Mouse (Mus musculus): Measurements from ENCODE around the gene Hdac1.
"Not testable (repeated sequence)": the region's sequence is repeated elsewhere in the genome, so short reads cannot be mapped to it uniquely, and the experiment has no call there.

Gene Hdac1

DNA sequence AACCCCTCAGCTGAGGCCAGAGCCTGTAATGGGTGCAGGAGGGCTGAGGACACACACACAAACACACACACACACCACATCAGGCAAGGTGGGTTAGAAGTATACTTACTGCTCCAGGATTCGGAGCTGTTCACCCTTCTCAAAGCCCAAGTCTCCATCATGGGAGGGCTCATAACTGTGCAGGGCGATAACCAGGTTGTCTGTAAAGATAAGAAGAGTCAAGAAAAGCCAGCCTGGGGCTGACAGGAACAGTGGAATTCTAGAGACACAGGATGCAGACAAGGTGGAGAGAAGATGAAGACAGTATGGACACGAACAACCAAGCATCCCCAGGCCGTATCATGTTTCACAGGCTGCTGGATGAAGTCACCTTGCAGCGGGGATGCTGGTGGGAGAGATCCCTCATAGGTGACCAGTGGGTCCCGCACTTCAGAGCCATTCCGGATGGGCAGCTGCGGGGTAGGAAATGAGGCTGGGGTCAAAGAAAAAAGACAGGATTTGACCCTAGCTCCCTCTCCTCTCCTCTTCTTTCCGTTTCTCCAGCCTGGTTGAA, 14.8 kb upstream of the Hdac1 start:
- no peak for DNase-seq

DNA sequence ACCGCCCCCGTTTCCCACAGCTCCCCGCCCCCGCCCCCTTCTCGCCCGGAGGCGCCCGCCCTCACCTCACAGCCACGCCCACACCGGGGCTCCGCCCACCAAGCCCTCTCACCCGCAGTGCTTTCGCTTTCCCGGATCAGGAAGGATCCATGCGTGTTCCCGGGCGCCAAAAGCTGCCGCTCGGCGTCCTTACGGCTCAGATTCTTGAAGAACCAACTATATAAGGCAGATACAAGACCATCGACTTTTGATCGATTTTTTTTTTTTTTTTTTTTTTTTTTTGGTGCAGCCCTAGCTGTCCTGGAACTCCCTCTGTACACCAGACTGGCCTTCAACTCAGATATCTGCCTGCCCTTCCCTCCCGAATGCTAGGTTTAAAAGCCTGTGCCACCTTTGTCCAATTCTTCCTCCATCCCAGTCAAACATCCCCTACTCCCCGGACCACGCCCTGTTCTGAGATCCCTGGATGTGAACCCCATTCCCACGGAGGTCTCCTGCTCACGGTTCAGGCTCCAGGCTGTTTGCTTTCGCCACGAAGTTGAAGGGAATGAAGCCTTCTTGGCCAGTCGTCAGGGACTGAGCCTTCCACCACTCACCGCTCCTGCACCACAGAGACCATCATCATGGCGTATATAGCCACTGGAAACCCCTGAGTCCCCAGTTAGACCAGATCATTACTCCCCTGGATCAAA, 14.2 kb upstream of the Hdac1 start:
- DNase-seq, result peak; percentile 82

DNA sequence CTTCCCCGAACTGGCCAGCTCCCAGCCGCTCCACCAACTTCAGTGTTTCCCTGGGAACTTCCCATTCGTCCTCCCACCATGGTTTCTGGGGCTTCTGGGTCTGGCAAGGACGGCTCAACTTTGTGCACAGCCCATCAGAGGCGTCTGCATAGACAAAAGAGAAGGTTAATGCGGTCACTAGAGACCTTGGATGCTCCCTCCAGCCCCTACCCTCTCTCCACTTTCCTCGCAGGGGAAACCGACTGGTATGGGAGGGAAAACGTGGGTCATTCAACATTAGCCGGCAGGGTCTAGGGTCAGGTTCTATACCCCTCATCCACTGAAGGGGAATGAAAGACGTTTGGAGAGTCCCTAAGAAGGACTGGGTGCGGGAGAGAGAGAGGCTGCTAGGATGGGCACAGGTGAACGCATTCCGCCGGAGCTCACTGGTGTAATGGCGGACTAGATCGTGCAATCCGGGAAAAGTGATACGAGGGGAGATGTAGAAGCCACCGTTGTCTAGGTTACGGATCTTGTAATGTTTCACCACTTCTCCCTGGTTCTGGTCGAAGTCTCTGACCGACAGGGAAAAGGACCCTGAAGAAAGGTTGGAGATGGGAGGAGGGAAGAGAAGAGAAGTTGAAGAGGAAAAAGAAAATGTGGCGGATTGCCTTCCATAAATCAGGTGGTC, 13.5 kb upstream of the Hdac1 start:
- DNase-seq, result no peak

DNA sequence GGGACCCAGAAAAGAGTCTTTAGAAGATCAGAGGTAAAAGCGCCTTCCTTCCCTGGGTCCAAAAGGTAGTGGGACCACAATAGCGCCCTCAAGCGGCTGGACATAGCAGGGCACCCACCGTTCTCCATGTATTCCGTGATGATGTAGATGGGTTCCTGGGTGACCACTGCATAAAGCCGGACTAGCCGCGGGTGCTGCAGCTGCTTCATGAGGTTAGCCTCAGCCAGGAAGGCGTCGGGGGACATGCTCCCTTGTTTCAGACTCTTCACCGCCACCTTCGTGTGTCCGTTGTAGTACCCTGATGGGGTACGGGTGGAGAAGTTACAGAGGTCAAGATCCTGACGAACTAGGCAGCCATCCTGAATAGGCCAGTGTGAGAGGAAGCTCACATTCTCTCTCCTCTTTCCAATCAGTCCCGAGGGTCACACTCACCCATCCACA, 12.9 kb upstream of the Hdac1 start:
- peak; percentile 47 for DNase-seq

DNA sequence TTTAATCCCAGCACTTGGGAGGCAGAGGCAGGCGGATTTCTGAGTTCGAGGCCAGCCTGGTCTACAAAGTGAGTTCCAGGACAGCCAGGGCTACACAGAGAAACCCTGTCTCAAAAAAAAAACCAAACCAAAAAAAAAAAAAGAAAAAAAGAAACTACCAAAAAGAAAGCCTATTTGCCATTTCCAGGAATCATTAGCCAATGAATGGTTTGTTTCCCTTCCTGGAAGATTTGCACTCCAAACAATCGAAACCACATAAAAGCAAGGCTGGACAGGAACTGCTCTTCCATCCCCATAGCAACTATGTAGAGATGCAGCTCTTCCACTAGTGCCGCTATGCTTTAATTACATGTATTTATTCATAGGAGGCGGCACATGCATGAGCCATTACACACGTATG, 12.0 kb upstream of the Hdac1 start:
- not testable (repeated sequence) for DNase-seq

DNA sequence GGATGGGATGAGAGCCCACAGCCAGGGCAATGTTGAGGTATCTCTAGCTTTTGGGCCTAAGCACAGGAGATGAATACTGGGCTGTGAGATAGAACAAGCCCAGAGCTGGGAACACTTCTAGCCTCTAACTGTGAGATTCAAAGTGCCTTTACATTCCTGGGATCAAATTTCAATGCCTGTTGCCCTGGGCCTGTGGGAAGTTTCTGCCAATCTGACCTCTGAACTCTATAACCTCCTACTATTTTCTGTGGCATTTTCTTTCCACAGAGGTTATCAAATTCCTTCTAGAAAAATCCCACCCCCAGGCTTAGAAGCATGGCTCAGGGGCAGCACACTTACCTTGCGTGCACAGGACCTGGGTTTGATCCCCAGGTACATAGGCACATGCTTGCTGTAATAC, 7.8 kb upstream of the Hdac1 start:
- no peak for DNase-seq

DNA sequence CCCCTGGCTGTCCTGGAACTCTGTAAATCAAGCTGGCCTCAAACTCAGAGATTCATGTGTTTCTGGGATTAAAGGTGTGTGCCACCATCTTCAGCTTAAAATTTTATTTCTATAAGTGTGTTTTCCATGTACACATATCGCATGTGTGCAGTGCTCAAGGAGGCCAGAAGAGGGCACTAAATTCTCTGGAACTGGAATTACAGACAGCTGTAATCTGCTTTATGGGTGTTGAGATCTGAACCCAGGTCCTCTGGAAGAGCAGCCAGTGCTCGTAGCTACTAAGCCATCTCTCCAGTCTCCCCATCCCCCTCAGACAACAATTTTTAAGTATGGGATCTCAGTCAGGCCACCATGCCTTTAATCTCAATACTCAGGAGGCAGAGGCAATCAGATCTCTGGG, 6.8 kb upstream of the Hdac1 start:
- peak; percentile 12 for DNase-seq

DNA sequence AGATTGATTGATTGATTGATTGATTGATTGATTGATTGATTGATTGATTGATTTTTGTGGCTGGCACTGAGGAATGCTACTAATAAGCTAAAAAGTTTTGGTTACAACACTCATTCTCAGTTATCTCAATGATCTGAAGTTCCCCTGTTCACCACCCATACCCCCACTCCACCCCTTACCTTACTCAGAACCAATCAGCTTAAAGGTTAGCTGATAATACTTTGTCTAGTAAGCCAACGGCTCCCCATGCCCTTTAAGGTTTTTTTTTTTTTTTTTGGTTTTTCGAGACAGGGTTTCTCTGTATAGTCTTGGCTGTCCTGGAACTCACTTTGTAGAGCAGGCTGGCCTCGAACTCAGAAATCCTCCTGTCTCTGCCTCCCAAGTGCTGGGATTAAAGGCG, 5.1 kb upstream of the Hdac1 start:
- DNase-seq, result not testable (repeated sequence)

DNA sequence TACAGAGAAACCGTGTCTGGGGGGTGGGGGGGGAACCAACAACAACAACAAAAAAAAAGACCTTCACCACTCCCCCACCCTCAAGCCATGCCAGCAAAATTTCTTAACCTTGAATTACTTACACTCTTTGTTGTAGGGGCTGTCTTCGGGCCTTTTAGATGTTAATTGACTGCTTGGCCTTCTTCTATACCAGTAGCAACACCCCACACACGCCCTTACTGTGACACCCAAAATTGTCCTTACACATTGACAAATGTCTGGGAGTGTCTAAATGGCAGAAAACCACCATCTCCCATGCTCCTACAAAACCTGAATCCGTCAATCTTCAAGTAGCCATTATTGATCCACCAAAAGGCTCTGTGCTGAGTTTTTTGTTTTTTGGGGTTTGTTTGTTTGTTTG, 1.6 kb upstream of the Hdac1 start:
- no peak for DNase-seq

DNA sequence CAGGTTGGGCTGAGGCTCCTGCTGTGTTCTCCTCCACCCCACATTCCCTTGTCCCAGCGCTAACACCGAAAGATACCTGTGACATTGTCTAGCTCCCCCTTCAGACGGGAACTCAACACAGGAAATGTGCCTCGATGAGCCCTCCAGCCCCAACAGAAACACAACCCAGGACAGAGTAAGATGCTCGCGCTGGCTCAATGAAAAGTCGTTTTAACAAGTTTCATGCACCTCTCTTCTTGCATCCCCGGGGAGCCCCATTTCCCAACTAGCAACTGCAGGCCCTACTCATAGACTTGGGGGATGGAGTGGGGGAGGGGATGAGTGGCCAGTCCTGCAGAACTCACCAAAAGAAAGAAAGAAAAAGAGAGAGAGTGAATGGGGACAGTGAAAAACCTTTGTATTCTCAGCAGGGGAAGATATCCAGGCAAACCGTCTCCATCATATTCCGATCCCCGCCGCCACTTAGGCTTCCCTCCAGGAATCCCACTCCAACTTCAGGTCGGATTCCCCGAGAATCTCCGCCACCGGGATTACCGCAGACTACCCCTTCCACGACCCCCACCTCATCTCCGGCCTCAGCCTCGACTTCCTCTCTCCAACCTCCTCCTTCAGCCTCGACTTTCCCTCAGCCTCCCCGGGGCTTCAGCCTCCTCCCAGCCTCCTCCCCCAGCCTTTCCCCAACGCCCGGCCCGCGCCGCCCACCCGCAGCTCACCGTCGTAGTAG, 483 bp downstream of the Hdac1 start:
- peak; percentile 16 for DNase-seq

DNA sequence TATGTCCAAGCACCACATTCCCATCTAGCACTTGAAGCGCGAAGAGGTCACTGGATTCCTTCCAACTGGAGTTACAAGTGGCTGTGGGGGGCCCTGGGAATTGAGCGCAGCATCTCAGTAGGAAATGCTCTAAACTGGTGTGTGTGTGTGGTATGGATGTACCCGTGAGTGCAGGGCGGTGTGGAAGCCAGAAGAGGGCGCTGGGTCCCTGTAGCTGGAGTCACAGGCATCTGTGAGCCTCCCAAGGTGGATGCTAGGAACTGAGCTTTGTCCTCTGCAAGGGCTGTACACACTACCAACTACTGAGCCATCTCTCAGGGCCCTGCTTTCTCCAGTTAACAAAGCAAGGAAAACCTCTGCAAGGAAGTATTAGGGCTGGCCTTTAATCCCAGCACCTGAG, 2.5 kb downstream of the Hdac1 start:
- no peak for DNase-seq

DNA sequence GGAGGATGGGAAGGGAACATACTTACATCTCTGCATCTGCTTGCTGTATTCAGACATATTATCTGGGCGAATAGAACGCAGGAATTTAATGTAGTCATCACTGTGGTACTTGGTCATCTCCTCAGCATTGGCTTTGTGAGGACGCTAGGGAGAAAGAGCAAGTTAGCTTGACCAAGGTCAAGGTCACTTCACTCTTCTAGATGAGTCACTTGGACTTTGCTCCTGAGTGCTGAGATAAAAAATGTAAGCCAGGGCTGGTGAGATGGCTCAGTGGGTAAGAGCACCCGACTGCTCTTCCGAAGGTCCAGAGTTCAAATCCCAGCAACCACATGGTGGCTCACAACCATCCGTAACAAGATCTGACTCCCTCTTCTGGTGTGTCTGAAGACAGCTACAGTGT, 13.6 kb downstream of the Hdac1 start:
- DNase-seq, result not testable (repeated sequence)

DNA sequence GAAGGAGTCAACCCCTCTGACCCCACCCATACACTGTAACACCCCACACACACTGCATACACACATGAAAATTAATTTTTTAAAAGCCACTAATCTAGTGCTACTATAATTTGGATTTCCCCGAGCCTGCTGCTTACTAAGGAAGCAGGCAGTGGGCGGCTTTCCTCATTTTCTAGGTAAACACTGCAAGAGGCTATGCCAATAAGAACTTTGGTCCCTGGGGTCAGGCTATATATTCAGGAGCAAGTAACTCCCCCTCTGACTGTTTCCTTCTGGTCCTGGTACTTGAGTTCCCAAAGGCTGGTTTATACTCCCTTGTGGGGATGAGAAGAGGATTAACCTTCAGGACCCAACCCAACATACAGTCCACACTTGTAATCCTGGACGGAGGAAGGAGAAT, 16.6 kb downstream of the Hdac1 start:
- DNase-seq, result no peak

DNA sequence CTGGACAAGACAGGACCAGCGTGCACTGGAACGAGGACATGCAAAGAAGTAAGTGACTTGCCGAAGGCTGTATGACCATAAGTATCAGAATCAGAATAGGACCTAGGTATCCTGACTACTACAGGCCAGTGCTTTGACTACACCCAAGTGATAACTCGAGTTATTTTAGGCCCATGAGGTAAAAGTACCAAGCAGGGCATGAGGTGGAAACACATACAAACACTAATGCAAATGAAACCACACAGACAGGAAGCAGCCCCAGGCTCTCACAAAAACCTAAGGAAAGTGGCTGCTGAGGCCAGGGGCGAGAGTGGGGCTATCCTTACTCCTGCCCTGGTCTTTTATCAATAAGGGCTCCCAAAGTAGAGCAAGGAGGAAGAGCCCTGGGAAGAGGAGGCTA, 17.2 kb downstream of the Hdac1 start:
- no peak for DNase-seq

DNA sequence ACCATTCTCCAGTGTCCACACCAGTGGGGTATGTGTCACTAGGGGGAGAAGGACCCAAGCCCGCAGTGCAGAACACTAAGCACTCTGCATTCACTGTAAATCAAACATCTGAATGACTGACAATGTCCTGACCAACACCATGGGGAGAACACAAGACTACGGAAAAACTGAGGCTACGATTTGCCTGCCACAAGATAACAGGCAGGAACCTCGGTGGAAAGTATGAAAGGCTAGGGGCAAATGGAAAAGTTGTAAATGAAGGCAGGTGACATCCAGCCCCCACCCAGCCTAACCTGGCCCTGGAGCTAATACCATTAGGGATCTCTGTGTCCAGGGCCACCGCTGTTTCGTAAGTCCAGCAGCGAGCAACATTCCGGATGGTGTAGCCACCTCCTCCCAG, 24.0 kb downstream of the Hdac1 start:
- no peak for DNase-seq

DNA sequence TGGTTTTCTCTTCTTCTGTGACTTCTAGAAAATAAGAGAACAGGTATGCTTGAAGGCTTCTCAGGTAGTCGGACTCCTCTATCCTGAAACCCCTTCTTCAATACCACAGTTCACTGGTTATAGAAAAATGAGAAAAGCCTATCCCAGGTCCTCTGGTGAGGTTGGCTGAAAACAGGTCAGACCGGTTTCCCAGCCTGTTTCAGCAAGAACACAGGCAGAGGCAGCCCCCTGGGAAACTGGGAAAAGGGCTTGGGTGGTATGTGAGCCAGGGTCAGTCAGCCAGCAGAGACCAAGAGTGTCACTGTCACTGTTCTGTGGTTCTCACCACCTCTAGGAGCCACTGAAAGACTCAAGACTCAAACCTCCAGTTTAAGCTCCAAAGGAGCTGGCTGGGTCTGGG, 25.6 kb downstream of the Hdac1 start:
- DNase-seq, result peak; percentile 60

DNA sequence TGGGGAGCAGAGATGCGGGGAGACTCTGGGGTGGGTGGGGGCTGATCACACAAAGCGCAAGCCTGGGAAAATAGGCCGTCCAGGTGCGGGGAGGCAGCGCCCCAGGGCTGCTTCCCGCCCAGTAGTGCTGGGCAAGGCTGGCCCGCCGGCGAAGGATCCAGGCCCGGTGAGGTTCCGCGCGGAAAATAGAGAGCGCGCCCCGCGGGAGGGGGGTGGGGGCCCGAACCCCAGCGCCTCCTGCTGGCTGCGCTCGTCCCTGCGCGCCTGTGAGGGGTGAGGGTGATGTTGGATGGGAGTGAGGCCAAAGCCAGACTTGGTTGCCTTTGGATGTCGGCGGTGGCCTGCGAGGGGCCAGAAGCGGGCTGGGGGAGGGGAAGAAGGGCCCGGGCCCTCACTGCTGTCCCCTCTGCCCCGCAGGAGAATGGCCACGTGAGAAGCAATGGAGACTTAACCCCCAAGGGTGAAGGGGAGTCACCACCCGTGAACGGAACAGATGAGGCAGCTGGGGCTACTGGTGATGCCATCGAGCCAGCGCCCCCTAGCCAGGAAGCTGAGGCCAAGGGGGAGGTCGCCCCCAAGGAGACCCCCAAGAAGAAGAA, 28.1 kb downstream of the Hdac1 start:
- no peak for DNase-seq

DNA sequence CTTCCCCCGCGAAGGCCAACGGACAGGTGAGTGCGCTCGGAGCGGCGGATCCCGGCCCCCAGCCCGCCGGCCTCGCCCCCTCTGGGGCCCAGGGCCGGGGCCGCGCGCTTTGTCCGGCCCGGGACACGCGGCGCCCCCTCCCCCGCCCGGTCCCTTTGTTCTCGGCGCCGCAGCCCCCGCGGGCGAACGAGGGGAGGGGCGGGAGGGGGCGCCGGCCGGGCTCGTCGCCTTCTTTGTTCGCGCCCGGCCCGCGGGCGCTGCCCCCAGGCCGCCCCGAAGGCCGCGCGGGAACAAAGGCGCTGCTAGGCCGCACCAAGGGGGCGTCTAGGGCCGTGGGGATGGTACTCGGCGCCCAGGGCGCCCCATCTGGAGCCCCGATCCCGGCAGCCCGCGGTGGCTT, 28.6 kb downstream of the Hdac1 start:
- DNase-seq, result no peak

DNA sequence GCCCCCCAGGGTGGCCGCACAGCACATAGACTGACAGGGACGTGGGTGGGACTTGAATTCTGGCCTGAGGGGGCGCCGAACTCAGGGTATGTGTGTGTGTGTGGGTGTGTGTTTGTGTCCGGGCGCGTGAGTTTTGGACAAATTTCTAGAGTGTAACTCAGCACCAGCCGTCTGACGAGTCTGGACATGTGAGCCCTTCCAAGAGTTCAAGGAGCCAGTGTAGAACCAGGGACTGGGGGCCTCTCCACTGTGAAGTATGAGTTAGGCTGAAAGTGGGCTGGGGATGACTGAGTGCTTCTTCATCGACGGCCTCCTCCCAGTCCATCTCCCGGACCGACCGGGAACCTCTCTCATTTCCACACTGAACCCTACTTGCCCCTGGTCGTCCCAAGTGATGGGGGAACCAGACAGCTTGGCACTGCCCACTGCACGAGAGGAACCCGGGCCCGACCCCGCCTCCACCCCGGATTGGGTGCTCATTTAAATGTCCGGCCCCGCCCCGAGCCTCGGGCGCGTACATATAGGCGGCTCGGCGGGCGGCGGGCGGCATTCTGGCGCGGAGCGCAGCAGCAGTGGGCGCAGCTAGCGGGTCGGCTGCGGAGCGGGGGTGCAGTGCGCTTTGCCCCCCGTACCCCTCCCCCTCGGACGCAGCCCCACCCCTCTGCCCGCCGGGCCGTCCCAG, 29.3 kb downstream of the Hdac1 start, which contains the start of gene Marcksl1:
Marcksl1 (plus strand) TSS at position 496 of the 682 bp plus-strand sequence.
- peak; percentile 69 for DNase-seq

DNA sequence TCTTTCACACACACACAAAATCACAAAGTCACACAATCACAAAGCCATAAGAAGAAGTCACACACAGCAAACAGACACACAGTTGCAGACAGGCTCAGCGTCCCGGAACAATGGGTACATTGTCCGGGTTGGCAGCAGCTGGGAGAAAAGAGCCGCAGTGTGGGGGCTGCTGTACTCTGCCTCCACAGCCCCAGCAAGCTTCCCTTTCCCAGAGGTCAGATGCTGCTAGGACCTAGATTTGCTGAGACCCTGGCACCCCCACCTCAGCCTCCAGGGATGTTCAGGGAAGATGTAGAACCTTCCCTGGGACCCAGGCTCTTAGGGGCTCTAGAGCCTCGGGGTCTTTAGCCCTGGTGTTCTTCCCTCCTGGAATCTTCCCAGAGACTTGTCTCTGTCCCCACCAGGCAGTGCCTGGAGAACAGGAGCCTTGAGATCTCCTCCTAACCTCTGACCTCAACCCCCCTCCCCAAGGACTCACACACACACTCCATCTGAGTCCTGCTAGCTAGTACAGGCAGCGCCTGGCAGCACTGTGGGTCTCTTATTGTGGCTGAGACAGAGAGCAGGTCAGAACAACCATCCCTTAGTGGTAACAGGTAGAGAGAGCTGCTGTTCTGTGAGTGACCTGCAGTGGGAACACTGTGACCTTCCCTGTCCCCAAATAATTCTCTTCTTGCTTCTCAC, 31.0 kb downstream of the Hdac1 start:
- no peak for DNase-seq

DNA sequence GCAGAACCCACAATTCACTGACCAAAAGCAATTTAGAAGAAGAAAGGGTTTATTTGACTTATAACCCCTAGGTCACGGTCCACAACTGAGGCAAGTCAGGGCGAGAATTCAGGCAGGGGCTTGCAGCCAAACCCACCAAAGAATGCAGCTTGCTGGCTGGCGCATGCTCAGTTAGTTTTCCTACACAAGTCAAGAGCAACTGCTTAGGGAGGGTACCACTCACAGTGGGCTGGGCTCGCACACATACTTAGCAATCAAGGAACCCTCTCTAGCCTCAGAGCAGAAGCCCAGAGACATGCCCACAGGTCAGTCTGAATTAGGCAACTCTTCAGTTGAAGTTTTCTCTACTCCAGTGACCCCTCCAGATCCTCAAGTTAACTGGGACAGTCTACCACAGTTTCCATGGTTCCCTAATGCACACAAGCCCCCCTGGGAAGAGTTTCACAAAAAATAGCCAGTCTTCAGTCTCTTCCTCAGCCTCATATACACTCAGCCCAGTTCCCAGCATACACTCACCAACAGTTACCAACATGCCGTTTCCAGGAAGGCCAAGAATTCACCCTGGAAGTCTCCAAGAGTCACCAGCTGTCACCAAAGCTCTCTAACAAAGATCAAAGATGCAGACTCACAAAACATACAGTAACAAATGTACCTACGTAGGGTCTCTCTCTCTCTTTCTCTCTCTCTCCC, 31.6 kb downstream of the Hdac1 start:
- no peak for DNase-seq

Data from kidney, adult 11 months (tissue).